Mouse (Mus musculus) ovary, postnatal 10 days (tissue): ENCODE results near the gene Flt3.
A peak's percentile ranks its signal among the peaks of the same experiment; 100 is the strongest.

ENCODE experiments used
- DNase-seq: peaks from one replicate; pipeline ENCODE4 v3.0.0; 2022; ENCODE audit warnings: low spot score

Gene Flt3

DNA sequence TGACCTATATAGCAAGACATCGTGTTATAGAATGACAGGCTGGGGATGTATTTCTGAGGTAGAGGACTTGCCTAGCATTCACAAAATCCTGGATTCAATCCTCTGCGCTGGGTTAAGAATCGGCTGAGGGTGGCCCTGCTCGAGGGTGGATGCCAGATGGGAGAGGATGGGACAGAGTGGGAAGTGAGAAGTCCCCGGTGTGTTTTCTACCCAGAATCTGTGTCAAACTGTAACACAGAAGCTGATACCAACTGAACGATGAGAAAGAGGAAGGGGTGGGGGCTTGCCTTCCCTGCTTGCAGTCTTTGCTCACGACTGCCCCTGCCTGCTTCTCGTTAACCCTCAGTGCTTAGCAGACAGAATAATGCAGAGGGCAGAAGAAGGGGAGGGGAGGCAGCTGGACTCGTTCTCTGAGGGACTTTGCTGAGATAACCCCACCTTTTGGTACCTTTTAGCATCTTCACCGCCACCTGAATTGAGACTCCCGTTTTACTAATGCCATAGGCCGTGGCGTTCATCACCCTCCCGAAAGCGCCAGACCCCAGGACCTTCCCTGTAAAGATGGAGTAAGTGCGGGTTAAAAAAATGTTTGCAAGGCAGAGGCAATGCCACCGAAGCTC is 46.0 kb downstream of the Flt3 start:
- DNase-seq: no peak

DNA sequence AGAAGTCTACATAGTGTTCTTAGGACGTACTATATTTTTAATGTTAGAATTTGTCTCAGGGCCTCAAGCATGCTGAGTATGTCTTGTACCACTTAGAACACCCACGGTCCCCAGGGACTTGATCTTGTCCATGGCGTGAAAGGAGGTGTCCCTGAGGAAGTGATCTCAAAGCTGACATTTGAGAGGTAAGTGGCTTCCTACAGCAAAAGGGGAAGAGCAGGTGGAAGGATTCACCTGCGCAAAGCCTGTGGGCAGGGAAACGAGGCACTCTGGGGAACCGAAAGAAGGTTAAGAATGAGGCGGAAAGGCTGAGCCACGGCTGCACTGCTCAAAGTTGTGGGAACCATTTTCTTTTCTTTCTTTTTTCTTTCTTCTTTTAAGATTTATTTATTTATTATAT is 48.4 kb downstream of the Flt3 start:
- DNase-seq: no peak

DNA sequence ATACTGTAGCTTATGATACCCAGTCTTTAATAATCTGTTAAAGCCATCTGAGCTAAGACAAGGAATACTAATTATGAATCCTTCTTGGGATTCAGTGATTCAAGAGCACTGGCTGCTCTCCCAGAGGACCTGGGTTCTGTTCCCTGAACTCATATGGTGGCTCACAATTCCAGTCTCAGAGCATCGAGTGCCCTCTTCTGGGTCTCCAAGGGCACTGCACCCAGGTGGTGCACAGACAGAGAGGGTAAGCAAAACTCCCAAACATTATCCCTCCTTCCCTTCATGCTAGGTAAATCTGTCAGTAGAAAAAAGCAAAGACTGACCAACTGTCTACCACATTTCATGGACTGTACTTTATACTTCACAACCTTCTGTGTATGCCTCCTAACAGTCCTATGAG is 54.3 kb downstream of the Flt3 start:
- DNase-seq: no peak

DNA sequence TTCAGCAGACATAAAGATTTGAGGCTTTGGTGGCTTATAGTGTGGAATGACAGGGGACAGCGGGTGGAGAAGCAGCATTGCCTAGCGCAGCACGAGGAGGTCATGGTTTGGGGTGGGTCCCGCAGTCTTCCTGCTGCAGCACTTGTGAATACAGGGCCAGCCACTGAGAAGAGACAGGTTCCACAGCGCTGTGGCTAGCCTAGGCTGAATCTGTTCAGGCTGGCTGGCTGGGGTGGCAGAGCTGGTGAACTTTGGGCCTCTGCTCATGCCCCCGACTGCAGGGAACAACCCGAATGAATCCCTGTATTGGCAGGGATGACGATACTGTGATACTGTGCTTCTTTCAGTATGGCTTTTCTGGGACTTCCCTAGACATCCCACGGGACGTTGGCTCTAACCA is 56.4 kb downstream of the Flt3 start:
- no peak for DNase-seq

DNA sequence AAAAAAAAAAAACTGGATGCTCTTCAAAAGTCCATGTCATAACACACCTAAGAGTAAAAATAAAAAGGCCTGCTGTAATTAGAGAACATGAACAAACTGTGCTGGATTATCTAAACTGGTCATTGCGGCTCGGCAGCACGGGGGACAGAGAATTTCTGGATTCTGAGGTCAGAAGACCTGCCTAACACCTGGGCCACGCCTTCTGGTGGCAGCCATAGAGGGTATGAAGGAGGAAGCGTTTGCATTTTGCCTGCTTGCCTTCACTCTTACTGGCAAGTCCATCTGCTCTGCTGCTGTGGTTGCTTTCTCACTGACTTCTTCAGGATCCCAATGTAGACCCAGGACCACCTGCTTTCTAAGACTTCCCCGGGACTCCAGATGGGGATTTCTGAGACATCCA is 57.4 kb downstream of the Flt3 start:
- no peak for DNase-seq

DNA sequence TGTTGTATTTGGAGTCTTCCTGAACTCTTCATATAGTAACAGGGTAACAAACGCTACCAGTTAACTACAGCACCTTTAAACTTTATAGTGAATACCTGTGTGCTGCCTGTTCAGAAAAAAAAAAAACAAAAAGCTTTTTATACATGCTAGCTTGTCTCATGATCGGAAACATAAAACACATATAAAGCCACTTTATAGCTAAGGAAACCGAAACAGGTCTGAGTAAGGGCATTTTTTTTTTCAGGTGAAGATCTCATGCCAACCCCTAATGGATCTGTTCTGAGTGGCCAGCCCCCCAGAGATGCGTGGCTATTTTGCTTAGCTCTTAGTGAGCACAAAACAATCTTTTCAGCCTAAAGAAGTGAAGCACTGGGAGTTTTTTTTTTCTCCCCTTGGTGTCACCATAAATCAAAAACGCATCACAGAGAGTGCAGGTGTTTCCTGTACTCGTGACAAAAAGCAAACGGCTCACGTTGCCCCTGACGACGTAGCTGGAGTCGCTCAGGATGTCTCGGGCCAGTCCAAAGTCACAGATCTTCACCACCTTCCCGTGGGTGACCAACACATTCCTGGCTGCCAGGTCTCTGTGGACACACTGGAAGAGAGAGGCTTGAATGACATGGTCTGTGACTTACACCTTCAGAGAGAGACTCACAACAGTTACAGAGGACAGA is 59.4 kb downstream of the Flt3 start:
- no peak for DNase-seq

DNA sequence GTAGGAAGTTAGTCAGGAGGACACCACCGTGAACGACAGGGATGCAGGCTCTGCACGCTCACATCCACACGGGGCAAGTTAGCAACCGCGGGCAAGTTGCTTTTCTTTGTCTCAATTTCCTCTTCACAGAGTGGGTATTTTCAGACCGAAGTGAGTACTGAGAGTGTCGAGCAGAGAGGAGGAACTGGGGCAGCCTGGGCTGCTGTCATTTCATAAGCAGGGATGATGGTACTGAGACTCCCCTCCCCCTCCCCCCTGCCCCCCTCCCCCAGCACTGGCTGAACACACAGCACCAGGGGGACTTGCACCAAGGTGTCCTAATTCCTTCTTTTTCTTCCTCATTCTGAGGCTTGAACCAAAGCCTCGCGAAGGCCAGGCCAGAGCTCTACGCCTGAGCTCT is 60.7 kb downstream of the Flt3 start:
- no peak for DNase-seq

DNA sequence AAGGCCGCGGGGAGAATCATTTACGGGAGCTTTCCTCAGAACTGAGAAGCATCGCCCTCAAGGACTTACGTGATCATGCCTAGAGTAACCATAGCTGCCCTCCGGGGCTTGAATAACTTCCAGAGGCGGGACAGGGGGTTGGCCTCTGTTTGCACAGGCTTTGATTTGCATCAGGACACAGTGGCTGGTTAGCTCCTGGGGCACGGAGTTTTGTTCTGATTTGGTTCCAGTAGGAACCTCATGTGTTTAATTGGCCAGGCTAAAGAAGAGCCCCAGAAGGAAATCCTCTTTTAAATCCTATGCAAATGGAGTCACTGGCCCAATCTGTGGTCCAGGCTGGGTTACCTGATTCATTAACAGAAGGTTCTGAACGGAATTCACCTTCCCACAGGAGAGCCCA is 61.3 kb downstream of the Flt3 start:
- no peak for DNase-seq

DNA sequence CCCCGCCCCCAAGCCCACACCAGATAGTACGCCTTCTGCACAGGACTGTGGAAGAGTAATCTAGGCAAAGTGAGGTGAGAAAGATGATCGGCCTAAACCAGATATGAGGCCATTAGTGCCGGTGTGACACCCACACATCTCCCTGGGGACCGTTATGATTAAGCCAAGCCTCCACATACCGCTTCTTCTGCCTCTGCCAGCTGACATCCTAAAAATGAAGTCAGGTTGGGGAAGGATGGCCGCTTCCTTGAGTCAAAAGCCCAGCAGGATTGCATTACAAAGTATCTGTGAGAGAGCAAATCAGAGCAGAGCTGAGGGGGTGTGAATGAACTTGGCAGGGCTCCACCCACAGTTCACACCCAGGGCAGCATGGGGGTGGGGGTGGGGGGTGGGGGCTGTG is 67.6 kb downstream of the Flt3 start:
- no peak for DNase-seq

DNA sequence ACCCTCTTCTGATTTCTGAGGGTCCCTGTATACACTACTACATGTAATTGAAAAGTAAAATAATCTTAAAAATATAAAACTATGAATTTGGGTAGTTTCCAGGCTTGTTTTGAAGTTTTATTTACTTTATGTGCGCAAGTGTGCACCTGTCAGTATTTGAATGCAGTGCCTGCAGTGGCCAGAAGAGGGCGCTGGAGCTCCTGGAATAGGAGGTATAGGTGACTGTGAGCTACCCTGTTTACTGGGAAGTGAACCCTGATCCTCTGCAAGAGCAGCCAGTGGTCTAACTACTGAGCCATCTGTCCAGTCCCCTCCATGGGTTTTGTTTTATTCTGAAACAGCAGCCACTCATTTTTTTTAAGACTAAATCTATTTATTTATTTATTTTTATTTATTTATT is 68.7 kb downstream of the Flt3 start:
- DNase-seq: no peak

DNA sequence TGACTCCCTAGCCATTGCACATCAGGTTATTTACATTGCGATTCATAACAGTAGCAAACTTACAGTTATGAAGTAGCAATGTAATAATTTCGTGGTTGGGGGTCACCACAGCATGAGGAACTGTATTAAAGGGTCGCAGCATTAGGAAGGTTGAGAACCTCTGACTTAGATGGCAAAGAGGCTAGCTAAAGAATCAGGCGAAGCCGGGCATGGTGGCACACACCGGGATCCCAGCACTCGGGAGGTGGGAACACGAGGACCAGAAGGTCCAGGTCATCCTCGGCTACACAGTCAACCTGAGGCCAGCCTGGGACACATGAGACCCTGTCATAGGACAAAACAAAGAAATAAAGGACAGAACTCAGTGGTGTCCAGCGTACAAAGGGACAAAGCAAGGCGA is 70.3 kb downstream of the Flt3 start:
- DNase-seq: no peak

DNA sequence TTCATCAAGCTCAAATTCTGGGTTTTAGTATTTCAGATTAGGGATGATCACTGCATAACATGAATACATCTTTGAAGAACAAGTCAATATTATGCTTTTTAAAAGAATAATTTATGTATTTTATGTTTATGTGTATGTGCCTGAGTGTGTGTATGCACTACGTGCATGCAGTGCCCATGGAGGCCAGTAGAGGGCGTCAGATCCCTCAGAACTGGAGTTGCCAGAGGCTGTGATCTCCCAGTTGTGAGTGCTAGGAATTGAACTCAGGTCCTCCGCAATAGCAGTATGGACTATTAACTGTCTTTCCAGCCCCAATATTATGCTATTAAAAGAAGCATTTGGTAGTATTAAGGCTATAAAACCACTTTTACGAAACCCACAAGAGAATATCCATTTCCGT is 72.7 kb downstream of the Flt3 start:
- no peak for DNase-seq

DNA sequence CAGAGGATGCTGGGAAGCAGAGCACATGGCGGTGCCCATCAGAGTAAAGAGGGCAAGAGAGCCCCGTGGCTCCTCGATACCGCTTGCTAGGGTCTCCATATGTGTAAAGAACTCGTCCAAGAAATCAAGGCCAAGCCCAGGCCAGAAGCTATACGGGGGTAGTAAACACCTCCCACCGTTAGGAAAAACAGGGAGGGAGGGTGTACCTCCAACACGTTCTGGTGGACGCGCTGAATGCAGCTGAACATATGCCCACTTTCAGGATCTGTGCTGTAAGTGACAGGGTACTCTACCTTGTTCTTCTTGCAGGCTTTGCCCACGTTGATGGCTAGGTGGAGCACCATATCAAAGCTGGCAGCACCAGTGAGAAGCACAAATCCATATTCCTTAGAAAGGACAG is 74.4 kb downstream of the Flt3 start:
- no peak for DNase-seq

DNA sequence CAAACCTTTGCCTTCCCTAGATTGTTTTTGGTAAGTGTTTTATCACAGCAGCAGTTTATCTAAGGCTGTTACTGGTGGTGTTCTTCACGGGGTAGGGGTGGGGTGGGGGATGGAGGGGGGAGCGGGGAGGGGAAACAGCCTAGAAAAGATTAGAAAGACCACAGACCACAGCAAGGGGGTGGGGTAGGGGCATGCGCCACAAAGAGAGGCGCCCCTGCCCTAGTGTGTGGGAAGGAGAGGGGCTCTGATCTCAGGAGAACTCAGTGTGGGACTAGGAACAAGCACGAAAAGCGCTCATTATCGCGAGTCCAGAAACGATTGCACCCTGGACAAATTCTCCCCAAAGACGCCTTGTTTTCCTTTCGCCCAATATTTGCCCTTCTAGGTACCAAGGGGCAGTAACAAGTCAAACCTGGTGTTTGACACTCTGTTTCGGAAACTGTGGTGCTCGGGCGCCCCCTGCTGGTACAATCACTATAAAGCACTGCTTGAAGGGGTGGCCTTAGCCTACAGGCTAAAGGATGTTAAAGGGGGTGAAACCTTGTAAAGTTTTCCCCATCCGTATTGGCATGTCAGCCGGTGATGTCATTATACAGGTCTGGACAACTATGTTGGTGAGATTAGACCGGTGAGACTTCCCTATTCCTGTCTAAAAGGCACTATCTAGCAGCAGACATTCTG is 76.9 kb downstream of the Flt3 start:
- DNase-seq: peak; percentile 24

DNA sequence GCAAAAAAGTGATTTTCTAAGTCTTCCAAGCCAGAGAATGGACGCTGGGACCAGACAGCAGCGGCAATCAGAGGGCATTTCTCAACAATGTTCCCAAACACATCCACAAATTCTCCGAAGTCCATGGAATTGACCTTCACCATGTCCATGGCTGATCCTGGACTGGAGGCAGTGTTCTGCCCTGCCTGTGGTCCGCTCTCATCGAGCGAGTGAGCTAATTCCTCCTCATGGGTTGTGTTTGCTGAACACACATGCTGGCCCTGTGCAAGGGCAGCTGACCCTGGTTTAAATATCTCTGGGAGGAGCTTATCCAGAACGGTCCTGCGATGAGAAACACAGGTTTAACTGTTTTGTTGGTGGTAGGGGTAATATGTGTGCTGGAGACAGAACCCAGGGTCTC is 78.1 kb downstream of the Flt3 start, which contains the start of gene Urad:
Urad (minus strand) TSS at position 258 of the 400 bp plus-strand sequence.
- DNase-seq: no peak

DNA sequence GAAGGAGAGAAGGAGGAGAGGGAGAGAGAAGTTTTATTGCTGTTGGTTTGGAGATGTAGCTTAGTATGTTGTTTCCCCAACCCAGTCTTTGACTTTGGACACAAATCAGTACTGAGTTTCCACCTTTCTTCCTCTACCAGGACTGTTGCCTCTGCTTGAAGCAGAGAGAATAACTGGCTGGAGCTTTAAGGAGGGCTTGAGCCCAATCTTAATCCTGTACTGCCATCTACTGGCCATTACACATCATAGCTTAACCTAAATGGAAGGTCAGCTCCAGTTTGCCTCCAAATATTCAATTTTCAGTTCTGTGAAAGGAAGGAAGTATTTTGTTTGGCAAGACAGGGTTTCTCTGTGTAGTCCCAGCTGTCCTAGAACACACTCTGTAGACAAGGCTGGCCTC is 80.6 kb downstream of the Flt3 start:
- no peak for DNase-seq

DNA sequence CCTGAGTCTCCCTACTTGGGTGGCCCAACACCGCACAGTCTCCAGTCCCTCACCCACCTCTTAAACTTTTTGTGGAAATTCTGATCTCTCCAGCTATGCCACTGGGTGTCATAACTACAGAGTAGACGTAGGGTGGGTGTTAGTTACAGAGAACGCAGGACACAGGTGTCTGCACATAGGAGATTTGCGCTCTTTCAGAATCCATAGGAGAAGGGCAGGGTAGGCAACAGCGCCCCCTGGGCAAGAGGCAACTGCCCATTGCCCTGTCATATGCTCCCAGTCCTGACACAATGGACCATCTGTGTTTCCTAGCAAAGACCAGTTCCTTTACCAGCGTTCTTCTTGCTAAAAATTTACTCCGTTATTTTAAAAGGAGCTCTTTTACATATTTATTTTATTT is 82.3 kb downstream of the Flt3 start:
- no peak for DNase-seq

DNA sequence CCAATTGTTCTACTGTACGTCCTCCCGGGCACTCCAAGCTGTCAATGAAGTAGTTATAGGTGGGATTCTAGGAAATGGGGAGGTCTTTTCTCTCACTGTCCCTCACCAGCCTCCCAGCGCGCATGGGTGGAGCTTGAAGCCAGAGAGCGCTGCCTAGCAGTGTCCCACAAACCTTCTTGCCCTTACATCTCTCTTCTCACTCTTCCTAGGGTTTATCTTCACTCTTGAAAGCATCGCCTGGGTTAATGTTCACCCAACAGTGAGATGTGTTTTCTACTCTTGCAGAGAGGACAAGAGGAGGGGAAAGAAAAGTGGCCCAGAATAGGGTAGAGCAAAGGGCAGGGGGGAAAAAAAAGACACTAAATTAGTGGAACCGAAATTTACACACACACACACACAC is 83.0 kb downstream of the Flt3 start:
- no peak for DNase-seq

DNA sequence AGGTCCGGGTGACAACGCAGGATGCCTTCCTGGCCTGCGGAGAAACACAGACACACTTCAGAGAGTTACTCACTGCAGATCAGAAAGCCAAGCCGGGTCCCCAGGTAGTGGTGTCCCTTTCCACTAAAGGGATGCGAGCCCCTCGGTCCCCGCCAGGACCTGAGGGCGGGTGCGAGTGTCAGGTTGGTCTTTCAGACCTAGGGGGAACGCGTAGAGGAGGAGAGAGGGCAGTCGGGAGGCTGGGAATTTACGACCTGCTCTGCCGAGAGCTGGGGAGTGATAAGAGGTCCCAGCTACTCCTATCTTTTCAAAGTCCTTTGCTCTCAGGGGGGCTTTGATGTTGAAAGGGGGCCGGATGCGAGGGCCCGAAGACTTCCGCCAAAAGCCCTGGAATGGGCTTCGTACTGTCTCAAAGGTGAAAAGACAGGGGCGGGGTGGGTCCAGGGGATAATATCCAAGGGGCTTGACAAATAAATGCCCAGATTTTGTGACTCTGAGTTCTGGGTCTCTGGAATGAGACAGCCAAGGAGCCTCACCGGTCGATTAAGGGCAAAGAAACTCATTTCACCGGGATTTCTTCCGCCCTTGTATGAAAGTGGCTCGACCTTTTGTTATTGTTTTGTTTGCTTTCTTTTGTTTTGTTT is 84.7 kb downstream of the Flt3 start:
- no peak for DNase-seq

DNA sequence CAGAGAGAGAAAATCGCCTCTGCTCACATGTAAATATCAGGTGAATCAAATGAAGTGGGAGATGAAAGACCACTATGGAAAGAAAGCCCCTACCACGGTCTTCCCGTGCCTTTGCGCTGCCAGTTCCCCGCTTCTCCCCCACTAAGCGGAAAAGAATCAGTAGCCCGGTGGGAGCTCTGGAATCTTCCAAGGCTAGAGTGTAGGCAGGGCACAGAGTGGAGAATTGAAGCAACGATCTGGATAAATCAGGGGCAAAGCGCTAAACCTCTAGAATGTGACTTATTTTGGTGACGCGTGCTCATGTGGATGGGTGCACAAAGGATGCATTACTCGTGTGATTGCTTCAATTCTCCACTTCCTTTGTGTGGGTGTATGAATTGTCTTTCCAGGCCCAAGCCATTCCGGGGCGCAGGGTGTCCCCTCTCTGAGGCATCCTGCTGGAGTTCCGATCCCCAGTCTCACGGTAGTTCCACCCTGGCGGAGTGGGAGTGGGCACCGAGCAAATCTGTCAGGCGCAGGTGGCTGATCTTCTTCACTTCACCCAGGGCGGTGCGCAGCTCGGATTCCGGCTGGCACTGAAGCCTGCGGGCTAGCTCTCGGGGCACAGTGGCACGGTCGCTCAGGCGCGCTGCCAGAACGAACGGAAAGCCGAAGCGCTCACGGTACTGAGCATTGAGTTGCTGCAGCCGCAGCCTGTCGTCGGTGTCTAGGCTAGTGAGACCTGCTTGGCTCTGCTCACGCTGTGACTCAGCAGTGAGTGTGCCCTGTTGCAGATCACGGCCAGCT is 85.5 kb downstream of the Flt3 start:
- DNase-seq: no peak

DNA sequence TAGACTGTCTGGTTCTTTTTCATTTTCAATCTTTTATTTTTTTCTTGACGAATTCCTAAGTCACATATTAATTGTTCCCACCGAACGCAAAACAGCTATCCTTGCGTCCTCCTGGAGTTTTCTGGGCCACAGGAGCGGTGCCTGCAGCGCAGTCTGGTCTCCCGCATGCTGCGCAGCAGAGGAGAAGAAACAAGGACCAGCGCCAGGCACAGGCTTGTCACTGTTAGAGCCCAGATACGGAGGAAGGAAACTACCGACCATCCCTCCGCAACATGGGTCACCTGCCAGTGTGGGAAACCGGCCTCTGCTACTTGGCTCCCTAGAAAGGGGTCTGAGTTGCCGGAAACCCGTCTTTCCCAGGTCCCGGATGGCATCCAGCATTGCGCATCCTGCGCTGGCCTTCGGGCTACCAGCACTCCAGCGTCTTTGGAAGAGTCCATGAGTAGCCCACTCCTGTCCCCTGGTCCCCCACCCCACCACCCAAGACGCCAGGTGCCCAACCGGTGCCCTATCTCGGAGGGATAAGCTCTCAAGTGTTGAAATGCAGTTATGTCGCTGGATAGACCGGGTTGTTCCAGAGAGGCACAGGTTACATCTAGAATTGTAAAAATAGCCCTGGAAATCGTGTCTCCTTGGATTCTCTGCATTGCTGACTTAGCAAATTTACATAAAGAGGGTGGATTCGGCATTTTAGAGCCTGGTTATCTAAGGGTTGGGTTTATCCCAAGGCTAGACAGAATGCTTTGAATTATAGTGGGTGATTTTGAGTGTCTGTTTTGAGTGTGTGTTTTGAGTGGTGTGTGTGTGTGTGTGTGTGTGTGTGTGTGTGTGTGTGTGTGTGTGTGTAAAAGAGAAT is 87.2 kb downstream of the Flt3 start:
- no peak for DNase-seq
